Mouse (Mus musculus) liver, embryonic 14.5 days (tissue): ENCODE measurements at regions not wholly inside any gene's neighbourhood (a gene's known extent, or its start where the extent isn't known, plus 50 kb on each side); places are given as distances from the start of the nearest gene placed in this dataset.

Source experiments
- CTCF ChIP-seq: IDR thresholded peaks from 2 replicates; pipeline ENCODE4 v1.5.1; 2016; ENCODE audit warnings: antibody characterized with exemption, low read depth, control low read depth
- EP300 ChIP-seq: IDR thresholded peaks from 2 replicates; pipeline ENCODE4 v1.6.1; 2016; ENCODE audit warnings: antibody characterized with exemption, low read depth

- TF ChIP-seq EP300 (no peak), CTCF (no peak)
These were observed 55.9 kb upstream of the Calm2 start for GRCm38 (mm10) chr17:87502388-87503369.
